Mouse (Mus musculus) embryonic fibroblast, embryonic 13.5 days (primary cell): ENCODE measurements at regions not wholly inside any gene's neighbourhood (a gene's known extent, or its start where the extent isn't known, plus 50 kb on each side); places are given as distances from the start of the nearest gene placed in this dataset.

Experiments used
- CTCF ChIP-seq: IDR thresholded peaks from 2 replicates; pipeline ENCODE4 v1.5.1; 2011; ENCODE audit warnings: mild to moderate bottlenecking, control low read depth, low read length, moderate library complexity, borderline replicate concordance; ENCODE audit not compliant: insufficient read depth
- POLR2A ChIP-seq: IDR thresholded peaks from 2 replicates; pipeline ENCODE4 v1.6.1; 2011; ENCODE audit warnings: low read depth, mild to moderate bottlenecking, control low read depth, low read length, moderate library complexity

- TF ChIP-seq POLR2A (no peak), CTCF (no peak)
These were observed 432.8 kb downstream of the 1700129C05Rik start for GRCm38 (mm10) chr14:58709861-58710260.
